In genomic region chr11:95834143-95834667, GRCm38 (mm10) we compare ENCODE assay signal across 7 mouse cellular contexts. TPM values are rescaled to one million over a fixed set of nuclear protein-coding genes. Genes with fewer than 3 reads are reported as not detected.
DNase-seq lines count a peak whose midpoint lies in the region; ATAC-seq and TF ChIP-seq lines count a peak whose summit lies in the region.

No protein-coding gene starts in this region.

- no peak overlapping the region for H3K27ac ChIP-seq in neural tube, embryonic 12.5 days
- peak overlapping the region; percentile 90; the same call in 1 of the 2 replicates for H3K27ac ChIP-seq in brown adipose tissue, adult 24 weeks (replicated peaks; ENCODE audit: low read depth, low read length)

- no peak for ATAC-seq in neural tube, embryonic 12.5 days (ENCODE audit: low FRiP score, low read depth)
- ATAC-seq in inflammation-experienced regulatory T-cells, adult 6 months = peak; percentile 53

- H3K4me3 ChIP-seq in neural tube, embryonic 12.5 days = no peak overlapping the region
- no peak overlapping the region for H3K4me3 ChIP-seq in brown adipose tissue, adult 24 weeks (ENCODE audit: insufficient read depth, low read depth, low read length)
- H3K4me3 ChIP-seq in lung, adult 2 months (replicated peaks; ENCODE audit: extremely low read depth, low read depth, low read length) = no peak overlapping the region

- H3K36me3 ChIP-seq in neural tube, embryonic 12.5 days = no peaks in the 10 kb centered on the region

- H3K4me1 ChIP-seq in neural tube, embryonic 12.5 days = peaks cover 22% of the 10 kb centered on the region
- peaks cover 57% of the 10 kb centered on the region for H3K4me1 ChIP-seq in brown adipose tissue, adult 24 weeks (ENCODE audit: control insufficient read depth, insufficient read depth, insufficient read length, low read length)
- peaks cover 46% of the 10 kb centered on the region for H3K4me1 ChIP-seq in lung, adult 2 months (ENCODE audit: control insufficient read depth, insufficient read depth, low read length)

- no peak for DNase-seq in neural tube, embryonic 10.5 days (ENCODE audit: extremely low spot score, low spot score)
- DNase-seq in lung, adult 2 months = no peak
- peak; percentile 40 to 60 for DNase-seq in spleen, postnatal 14 days (ENCODE audit: low spot score in 2 of 2)
- DNase-seq in right cerebral cortex, adult 2 months (ENCODE audit: low spot score in 2 of 2) = no peak

- H3K27me3 ChIP-seq in neural tube, embryonic 12.5 days (replicated peaks) = peaks cover 84% of the 10 kb centered on the region

- H3K9ac ChIP-seq in neural tube, embryonic 12.5 days = no peak overlapping the region

- TF ChIP-seq POLR2A in lung, adult 2 months (IDR thresholded peaks at IDR 0.05; ENCODE audit: borderline replicate concordance, extremely low read depth, low read depth, low read length) = 0 out of 2 replicates have a peak, but pooled peaks have one; percentile 16

- H3K9me3 ChIP-seq in neural tube, embryonic 12.5 days = no peaks in the 10 kb centered on the region

- H3K4me2 ChIP-seq in neural tube, embryonic 12.5 days (replicated peaks) = peak overlapping the region; percentile 16

- TF ChIP-seq CTCF in lung, adult 2 months (IDR thresholded peaks at IDR 0.05; ENCODE audit: insufficient read depth, low read length) = no peak

- 5% methylated on average over 22 of the region's 22 CpGs for WGBS in neural tube, embryonic 12.5 days
- WGBS in lung, adult 2 months = 14% methylated on average over 22 of the region's 22 CpGs

RNA-seq across cellular contexts. Expression of gene Gngt2, which starts 2.8 kb away (rescaled TPM):
- 4.9 and 5.3 TPM in 2 replicates for polyA plus RNA-seq in neural tube, embryonic 12.5 days (2016; fragmentation: Nextera tagmentation; extraction: Ambion mirVana)
- polyA plus RNA-seq in brown adipose tissue, adult 24 weeks (2012; ENCODE audit: insufficient read depth, insufficient read length, missing spikeins) = 106 and 152 TPM in 2 replicates
- 10 to 100 TPM; 35.4 to 54.7 (median 53.1) TPM for polyA plus RNA-seq in inflammation-experienced regulatory T-cells, adult 6 months (2017; shearing (Covaris generic))
- 18.1 and 31.9 TPM in 2 replicates for polyA plus RNA-seq in lung, adult 2 months (2012; rRNA removed)

RNA-seq across cellular contexts. Expression of gene Abi3, which starts 8.1 kb away (rescaled TPM):
- 3.1 and 4.7 TPM in 2 replicates for polyA plus RNA-seq in neural tube, embryonic 12.5 days (2016; fragmentation: Nextera tagmentation; extraction: Ambion mirVana)
- 8.4 and 26.7 TPM in 2 replicates for polyA plus RNA-seq in brown adipose tissue, adult 24 weeks (2012; ENCODE audit: insufficient read depth, insufficient read length, missing spikeins)
- 100 to 1,000 TPM in 1 of 3 experiments, 10 to 100 TPM in 2; 38.9 to 105 (median 50.8) TPM for polyA plus RNA-seq in inflammation-experienced regulatory T-cells, adult 6 months (2017; shearing (Covaris generic))
- 141 and 169 TPM in 2 replicates for polyA plus RNA-seq in lung, adult 2 months (2012; rRNA removed)

RNA-seq across cellular contexts. Expression of gene Phospho1, which starts 9.9 kb away (rescaled TPM):
- not detected in 2 replicates for polyA plus RNA-seq in neural tube, embryonic 12.5 days (2016; fragmentation: Nextera tagmentation; extraction: Ambion mirVana)
- polyA plus RNA-seq in brown adipose tissue, adult 24 weeks (2012; ENCODE audit: insufficient read depth, insufficient read length, missing spikeins) = 316 and 541 TPM in 2 replicates
- polyA plus RNA-seq in inflammation-experienced regulatory T-cells, adult 6 months (2017; shearing (Covaris generic)) = not detected
- polyA plus RNA-seq in lung, adult 2 months (2012; rRNA removed) = 85.8 and 128 TPM in 2 replicates

Comparison
In these comparisons a context has a peak if more than half of its experiments do, and no peak if none do; other contexts are left out.
1. DNase-seq: peak in spleen, postnatal 14 days (2 of 2); none in neural tube, embryonic 10.5 days (single experiment), lung, adult 2 months (single experiment) and right cerebral cortex, adult 2 months (0 of 2).
2. RNA of gene Phospho1, which starts 9.9 kb away (polyA plus RNA-seq): 316 to 541 TPM in brown adipose tissue, adult 24 weeks and 85.8 to 128 TPM in lung, adult 2 months; not detected in neural tube, embryonic 12.5 days and not detected in inflammation-experienced regulatory T-cells, adult 6 months; every median in the first group is over 10 times any median in the second.